Mouse (Mus musculus) kidney, adult 2 months (tissue): ENCODE results near the gene Tenm3.

ENCODE experiments used
- CTCF ChIP-seq: fragments of 200-500 bp; conservative IDR thresholded peaks from 2 replicates; pipeline ENCODE4 v1.5.1; 2011; ENCODE audit warnings: low read depth, mild to moderate bottlenecking, control low read depth, low read length, moderate library complexity, mixed read lengths; ENCODE audit not compliant: insufficient read depth, insufficient read length
- POLR2A ChIP-seq: fragments of 200-500 bp; IDR thresholded peaks from one replicate; pipeline ENCODE4 v1.6.1; 2011; ENCODE audit warnings: low read depth, low read length, control low read depth

DNA sequence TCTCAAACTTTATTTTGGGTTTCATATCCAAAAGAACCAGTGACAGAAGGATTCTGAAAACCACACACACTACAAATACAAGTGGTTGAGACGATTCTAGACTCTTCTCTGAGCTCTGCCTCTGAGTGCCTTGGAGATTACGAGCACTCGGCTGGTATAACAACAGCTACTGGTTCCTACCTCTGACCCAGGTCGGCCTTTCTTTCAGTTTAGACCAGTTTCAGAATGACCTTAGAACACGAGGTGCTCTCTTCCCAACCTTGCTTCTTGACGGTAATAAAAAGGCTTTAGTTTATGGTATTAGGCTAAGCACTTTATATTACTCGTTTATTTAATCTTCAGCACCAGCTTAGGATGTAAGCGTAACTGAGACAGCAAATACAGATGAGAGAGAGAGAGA lies 528.1 kb downstream of the Tenm3 start:
- TF ChIP-seq POLR2A (no peak), CTCF (no peak)
